Mouse (Mus musculus) myocyte (in vitro differentiated cells): ENCODE data around the gene Asic2. TPM values are rescaled to one million over a fixed set of nuclear protein-coding genes. Genes with fewer than 3 reads are reported as not detected.
A peak's percentile ranks its signal among the peaks of the same experiment; 100 is the strongest.

Source experiments
- H3K27me3 ChIP-seq: one replicate; pipeline ENCODE4 v1.6.1; 2011; ENCODE audit not compliant: control insufficient read depth, insufficient read depth, insufficient read length
- H3K36me3 ChIP-seq: one replicate; pipeline ENCODE4 v1.6.1; 2011; ENCODE audit not compliant: control insufficient read depth, insufficient read depth
- H3K4me2 ChIP-seq: one replicate; pipeline ENCODE4 v1.6.1; 2011; ENCODE audit warnings: low read depth, control low read depth
- H3K4me3 ChIP-seq: one replicate; pipeline ENCODE4 v1.5.1; 2011; ENCODE audit warnings: mild to moderate bottlenecking, control low read depth, moderate library complexity
- H3K79me2 ChIP-seq: one replicate; pipeline ENCODE4 v1.6.1; 2011; ENCODE audit not compliant: control insufficient read depth, insufficient read depth
- H3ac ChIP-seq: one replicate; pipeline ENCODE4 v1.6.1; 2011; ENCODE audit not compliant: control insufficient read depth, insufficient read length
- CEBPB ChIP-seq: IDR thresholded peaks from 2 replicates; pipeline ENCODE4 v1.6.1; 2011; ENCODE audit warnings: mild to moderate bottlenecking, moderate library complexity; ENCODE audit not compliant: poor library complexity, insufficient read depth, severe bottlenecking
- E2F4 ChIP-seq: IDR thresholded peaks from one replicate; pipeline ENCODE4 v1.6.1; 2011; ENCODE audit warnings: mild to moderate bottlenecking, control low read depth, moderate library complexity; ENCODE audit not compliant: insufficient read depth
- MAX ChIP-seq: IDR thresholded peaks from one replicate; pipeline ENCODE4 v1.6.1; 2011; ENCODE audit warnings: low read depth, mild to moderate bottlenecking, control low read depth
- MYOD1 ChIP-seq, 3 experiments: IDR thresholded peaks; one replicate each; pipeline ENCODE4 v1.6.1; 2011; ENCODE audit warnings: control low read depth in 2 of 3, low read depth in 2 of 3, mild to moderate bottlenecking in 2 of 3, moderate library complexity in 1 of 3; ENCODE audit not compliant: insufficient read length in 2 of 3, control insufficient read depth in 1 of 3
- MYOG ChIP-seq, 3 experiments: IDR thresholded peaks; one replicate each; pipeline ENCODE4 v1.6.1; 2011; ENCODE audit warnings: control low read depth in 2 of 3, low read depth in 2 of 3, mild to moderate bottlenecking in 2 of 3; ENCODE audit not compliant: insufficient read length in 2 of 3, control insufficient read depth in 1 of 3, insufficient read depth in 1 of 3
- POLR2A ChIP-seq: IDR thresholded peaks from one replicate; pipeline ENCODE4 v1.6.1; 2011; ENCODE audit warnings: low read depth, mild to moderate bottlenecking, control low read depth, moderate library complexity; ENCODE audit not compliant: insufficient read length
- POLR2AphosphoS2 ChIP-seq: IDR thresholded peaks from one replicate; pipeline ENCODE4 v1.6.1; 2011; ENCODE audit warnings: low read depth, control low read depth; ENCODE audit not compliant: insufficient read length
- REST ChIP-seq: IDR thresholded peaks from one replicate; pipeline ENCODE4 v1.6.1; 2011; ENCODE audit warnings: mild to moderate bottlenecking, control low read depth, moderate library complexity; ENCODE audit not compliant: insufficient read depth, insufficient read length
- SRF ChIP-seq: IDR thresholded peaks from one replicate; pipeline ENCODE4 v1.6.1; 2011; ENCODE audit warnings: low read depth; ENCODE audit not compliant: control insufficient read depth, insufficient read length
- TCF12 ChIP-seq: IDR thresholded peaks from one replicate; pipeline ENCODE4 v1.6.1; 2011; ENCODE audit warnings: mild to moderate bottlenecking, control low read depth; ENCODE audit not compliant: poor library complexity, insufficient read depth, severe bottlenecking
- TCF3 ChIP-seq: IDR thresholded peaks from one replicate; pipeline ENCODE4 v1.6.1; 2011; ENCODE audit warnings: low read depth, control low read depth; ENCODE audit not compliant: insufficient read length
- USF1 ChIP-seq: IDR thresholded peaks from one replicate; pipeline ENCODE4 v1.6.1; 2011; ENCODE audit warnings: low read depth, mild to moderate bottlenecking, control low read depth, moderate library complexity
- polyA plus RNA-seq: library from polyadenylated mRNA; unstranded; fragments of >200 nt; fragmentation: generic; extraction: Trizol; gene quantifications from one replicate; pipeline ENCODE4 v1.2.1, GENCODE M21; 2012; ENCODE audit warnings: missing spikeins

Asic2 gene
- polyA plus RNA-seq, 1 experiment: not detected

GRCm38 (mm10) chr11:80884521-80885231 lies 1083.6 kb downstream of the Asic2 start:
- no peak for TF ChIP-seq E2F4
- no peak for TF ChIP-seq REST
- no peak for TF ChIP-seq MYOD1 (IDR thresholded peaks at IDR 0.05; ENCODE audit: control insufficient read depth in 1 of 3, insufficient read length in 2 of 3, low read depth in 2 of 3)
- no peak for TF ChIP-seq TCF3
- no peak for TF ChIP-seq CEBPB
- no peak for TF ChIP-seq POLR2A
- TF ChIP-seq TCF12: no peak
- TF ChIP-seq MYOG (IDR thresholded peaks at IDR 0.05; ENCODE audit: control insufficient read depth in 1 of 3, insufficient read depth in 1 of 3, insufficient read length in 2 of 3, low read depth in 2 of 3): no peak
- TF ChIP-seq MAX: no peak
- TF ChIP-seq POLR2AphosphoS2: no peak
- no peak for TF ChIP-seq SRF
- no peak for TF ChIP-seq USF1
- H3K36me3 ChIP-seq: no peaks in the 10 kb centered on the region
- H3K4me3 ChIP-seq: no peak overlapping the region
- peaks cover 13% of the 10 kb centered on the region for H3K27me3 ChIP-seq
- no peaks in the 10 kb centered on the region for H3K79me2 ChIP-seq
- no peak overlapping the region for H3ac ChIP-seq
- H3K4me2 ChIP-seq: no peak overlapping the region

GRCm38 (mm10) chr11:80882229-80882810 lies 1085.9 kb downstream of the Asic2 start:
- H3K27me3 ChIP-seq: peaks cover 10% of the 10 kb centered on the region
- H3K36me3 ChIP-seq: no peaks in the 10 kb centered on the region
- no peaks in the 10 kb centered on the region for H3K79me2 ChIP-seq
- no peak overlapping the region for H3ac ChIP-seq
- no peak overlapping the region for H3K4me2 ChIP-seq
- no peak overlapping the region for H3K4me3 ChIP-seq
- TF ChIP-seq MAX: no peak
- TF ChIP-seq MYOD1 (IDR thresholded peaks at IDR 0.05; ENCODE audit: control insufficient read depth in 1 of 3, insufficient read length in 2 of 3, low read depth in 2 of 3): no peak
- no peak for TF ChIP-seq TCF12
- TF ChIP-seq TCF3: no peak
- no peak for TF ChIP-seq USF1
- no peak for TF ChIP-seq POLR2AphosphoS2
- TF ChIP-seq CEBPB: no peak
- TF ChIP-seq MYOG (IDR thresholded peaks at IDR 0.05; ENCODE audit: control insufficient read depth in 1 of 3, insufficient read depth in 1 of 3, insufficient read length in 2 of 3, low read depth in 2 of 3): no peak
- no peak for TF ChIP-seq POLR2A
- no peak for TF ChIP-seq E2F4
- no peak for TF ChIP-seq REST
- TF ChIP-seq SRF: no peak

GRCm38 (mm10) chr11:80878026-80878425 lies 1090.2 kb downstream of the Asic2 start:
- Histone ChIP-seq H3K4me2 (no peak overlapping the region), H3K4me3 (no peak overlapping the region), H3K27me3 (no peaks in the 10 kb centered on the region), H3K79me2 (no peaks in the 10 kb centered on the region), H3ac (no peak overlapping the region), H3K36me3 (no peaks in the 10 kb centered on the region)
- TF ChIP-seq TCF12: no peak
- TF ChIP-seq REST: no peak
- TF ChIP-seq MAX: no peak
- no peak for TF ChIP-seq POLR2AphosphoS2
- TF ChIP-seq TCF3: no peak
- no peak for TF ChIP-seq MYOG (IDR thresholded peaks at IDR 0.05; ENCODE audit: control insufficient read depth in 1 of 3, insufficient read depth in 1 of 3, insufficient read length in 2 of 3, low read depth in 2 of 3)
- TF ChIP-seq USF1: no peak
- no peak for TF ChIP-seq SRF
- no peak for TF ChIP-seq CEBPB
- TF ChIP-seq E2F4: no peak
- no peak for TF ChIP-seq MYOD1 (IDR thresholded peaks at IDR 0.05; ENCODE audit: control insufficient read depth in 1 of 3, insufficient read length in 2 of 3, low read depth in 2 of 3)
- TF ChIP-seq POLR2A: no peak

GRCm38 (mm10) chr11:80877131-80877651 lies 1091.1 kb downstream of the Asic2 start:
- H3K79me2 ChIP-seq: no peaks in the 10 kb centered on the region
- no peak overlapping the region for H3K4me2 ChIP-seq
- H3K4me3 ChIP-seq: no peak overlapping the region
- no peaks in the 10 kb centered on the region for H3K36me3 ChIP-seq
- TF ChIP-seq USF1: peak; percentile 23
- TF ChIP-seq MYOG (IDR thresholded peaks at IDR 0.05; ENCODE audit: control insufficient read depth in 1 of 3, insufficient read depth in 1 of 3, insufficient read length in 2 of 3, low read depth in 2 of 3): no peak
- H3ac ChIP-seq: no peak overlapping the region
- H3K27me3 ChIP-seq: no peaks in the 10 kb centered on the region
